Mouse (Mus musculus): ENCODE data around the gene H2-Eb1.

Gene H2-Eb1

GRCm38 (mm10) chr17:34312185-34312584, 6.5 kb downstream of the H2-Eb1 start:
- in situ Hi-C loops (cut with MboI; ENCODE audit: unreplicated experiment in 2 of 2), result loop anchor here in 1 of 2 experiments (5.0 kb wide), 1 partner anchor 35 kb away; no protein-coding TSS in a partner anchor

- in situ Hi-C loops (cut with MboI; ENCODE audit: unreplicated experiment in 2 of 2), result loop anchor here in 1 of 2 experiments (5.0 kb wide), 1 partner anchor 34 kb away; no protein-coding TSS in a partner anchor
These were observed 7.7 kb downstream of the H2-Eb1 start for GRCm38 (mm10) chr17:34313393-34313792.

GRCm38 (mm10) chr17:34314286-34314685, 8.6 kb downstream of the H2-Eb1 start:
- in situ Hi-C loops (cut with MboI; ENCODE audit: unreplicated experiment in 2 of 2), result loop anchor here in 1 of 2 experiments (5.0 kb wide), 1 partner anchor 33 kb away; no protein-coding TSS in a partner anchor

GRCm38 (mm10) chr17:34315512-34315911, 9.8 kb downstream of the H2-Eb1 start:
- in situ Hi-C loops (cut with MboI; ENCODE audit: unreplicated experiment in 2 of 2), result no loop called here

GRCm38 (mm10) chr17:34316697-34317096, 11.0 kb downstream of the H2-Eb1 start:
- in situ Hi-C loops (cut with MboI; ENCODE audit: unreplicated experiment in 2 of 2), result no loop called here

GRCm38 (mm10) chr17:34317275-34317674, 11.6 kb downstream of the H2-Eb1 start:
- in situ Hi-C loops (cut with MboI; ENCODE audit: unreplicated experiment in 2 of 2), result no loop called here

GRCm38 (mm10) chr17:34325436-34325835, 19.8 kb downstream of the H2-Eb1 start, which contains the start of gene H2-Eb2:
H2-Eb2 (plus strand) TSS chr17:34325665.
- in situ Hi-C loops (cut with MboI; ENCODE audit: unreplicated experiment in 2 of 2), result no loop called here

- in situ Hi-C loops (cut with MboI; ENCODE audit: unreplicated experiment in 2 of 2), result no loop called here
These were observed 20.7 kb downstream of the H2-Eb1 start for GRCm38 (mm10) chr17:34326373-34326772.

- in situ Hi-C loops (cut with MboI; ENCODE audit: unreplicated experiment in 2 of 2), result no loop called here
These were observed 24.1 kb downstream of the H2-Eb1 start for GRCm38 (mm10) chr17:34329807-34330206.

GRCm38 (mm10) chr17:34331200-34331599, 25.5 kb downstream of the H2-Eb1 start:
- in situ Hi-C loops (cut with MboI; ENCODE audit: unreplicated experiment in 2 of 2), result no loop called here

- in situ Hi-C loops (cut with MboI; ENCODE audit: unreplicated experiment in 2 of 2), result no loop called here
These were observed 35.1 kb downstream of the H2-Eb1 start for GRCm38 (mm10) chr17:34340619-34341402.

- in situ Hi-C loops (cut with MboI; ENCODE audit: unreplicated experiment in 2 of 2), result loop anchor here (5.0 kb wide), 3 partner anchors 33 to 98 kb away; partner anchors contain the start of gene H2-Ab1 (in 1 of the 2)
These were observed 39.2 kb downstream of the H2-Eb1 start for GRCm38 (mm10) chr17:34344882-34345281.

- in situ Hi-C loops (cut with MboI; ENCODE audit: unreplicated experiment in 2 of 2), result loop anchor here (5.0 kb wide), 3 partner anchors 33 to 98 kb away; partner anchors contain the start of gene H2-Ab1 (in 1 of the 2)
These were observed 39.8 kb downstream of the H2-Eb1 start for GRCm38 (mm10) chr17:34345486-34345885.

- in situ Hi-C loops (cut with MboI; ENCODE audit: unreplicated experiment in 2 of 2), result loop anchor here (5.0 kb wide), 3 partner anchors 34 to 99 kb away; partner anchors contain the start of gene H2-Ab1 (in 1 of the 2)
These were observed 40.4 kb downstream of the H2-Eb1 start for GRCm38 (mm10) chr17:34346041-34346440.

- in situ Hi-C loops (cut with MboI; ENCODE audit: unreplicated experiment in 2 of 2), result loop anchor here (5.0 kb wide), 3 partner anchors 35 to 100 kb away; partner anchors contain the start of gene H2-Ab1 (in 1 of the 2)
These were observed 42.1 kb downstream of the H2-Eb1 start for GRCm38 (mm10) chr17:34347606-34348308.

- in situ Hi-C loops (cut with MboI; ENCODE audit: unreplicated experiment in 2 of 2), result loop anchor here (5.0 kb wide), 3 partner anchors 37 to 102 kb away; partner anchors contain the start of gene H2-Ab1 (in 1 of the 2)
These were observed 43.8 kb downstream of the H2-Eb1 start for GRCm38 (mm10) chr17:34349429-34349828.

- in situ Hi-C loops (cut with MboI; ENCODE audit: unreplicated experiment in 2 of 2), result loop anchor here in 1 of 2 experiments (10.0 kb wide), 1 partner anchor 180 kb away; no protein-coding TSS in a partner anchor
These were observed 48.9 kb downstream of the H2-Eb1 start, which contains the start of gene Btnl2 for GRCm38 (mm10) chr17:34354539-34354938. Btnl2 (plus strand) TSS chr17:34354822.

- in situ Hi-C loops (cut with MboI; ENCODE audit: unreplicated experiment in 2 of 2), result loop anchor here in 1 of 2 experiments (10.0 kb wide), 1 partner anchor 180 kb away; no protein-coding TSS in a partner anchor
These were observed 49.3 kb downstream of the H2-Eb1 start for GRCm38 (mm10) chr17:34354940-34355339.

GRCm38 (mm10) chr17:34362954-34363546, 57.4 kb downstream of the H2-Eb1 start:
- in situ Hi-C loops (cut with MboI; ENCODE audit: unreplicated experiment in 2 of 2), result no loop called here

- in situ Hi-C loops (cut with MboI; ENCODE audit: unreplicated experiment in 2 of 2), result no loop called here
These were observed 58.1 kb downstream of the H2-Eb1 start for GRCm38 (mm10) chr17:34363676-34364310.

Data from v-Abl transformed pro-B cells (cell line).